Mouse (Mus musculus): ENCODE measurements around the gene Dlg4. TPM values are rescaled to one million over a fixed set of nuclear protein-coding genes. Genes with fewer than 3 reads are reported as not detected.

Gene Dlg4
- polyA plus RNA-seq, 1 experiment = 8.3 TPM

DNA sequence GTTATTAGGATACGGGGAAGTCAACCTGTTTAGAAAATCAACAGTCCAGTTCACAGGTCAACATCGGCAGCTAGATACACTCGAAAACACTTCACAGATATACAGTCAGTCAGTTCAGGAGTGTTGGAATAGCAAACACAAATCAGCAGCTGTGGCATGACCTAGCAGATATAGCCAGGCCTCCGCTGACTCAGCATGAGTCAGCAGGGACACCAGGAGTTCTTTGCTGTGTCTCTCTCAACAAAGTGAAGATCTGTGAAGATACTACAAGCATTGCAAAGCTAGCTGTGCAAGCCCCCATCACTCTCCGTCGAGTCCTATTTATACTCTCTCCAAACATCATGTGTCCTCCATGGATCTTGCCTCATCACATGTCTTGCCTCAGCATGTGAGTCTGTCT lies 58.8 kb downstream of the Dlg4 start:
- Histone ChIP-seq H3K4me1 (ENCODE audit: control insufficient read depth, insufficient read depth, low read length) (no peaks in the 10 kb centered on the region), H3K27me3 (replicated peaks; ENCODE audit: control insufficient read depth, insufficient read depth, low read length) (no peaks in the 10 kb centered on the region), H3K36me3 (ENCODE audit: control insufficient read depth, insufficient read depth, low read length) (no peaks in the 10 kb centered on the region), H3K4me3 (ENCODE audit: insufficient read depth, low read depth, low read length) (no peak overlapping the region), H3K27ac (ENCODE audit: insufficient read depth, low read depth, low read length) (no peak overlapping the region)
- 68% methylated on average over 6 of the region's 6 CpGs for WGBS
- TF ChIP-seq POLR2A (IDR thresholded peaks at IDR 0.05; ENCODE audit: low read depth, low read length) = no peak
- no peak for TF ChIP-seq CTCF (conservative IDR thresholded peaks at IDR 0.05; ENCODE audit: insufficient read depth, insufficient read length, low read depth, low read length)
- DNase-seq = no peak

DNA sequence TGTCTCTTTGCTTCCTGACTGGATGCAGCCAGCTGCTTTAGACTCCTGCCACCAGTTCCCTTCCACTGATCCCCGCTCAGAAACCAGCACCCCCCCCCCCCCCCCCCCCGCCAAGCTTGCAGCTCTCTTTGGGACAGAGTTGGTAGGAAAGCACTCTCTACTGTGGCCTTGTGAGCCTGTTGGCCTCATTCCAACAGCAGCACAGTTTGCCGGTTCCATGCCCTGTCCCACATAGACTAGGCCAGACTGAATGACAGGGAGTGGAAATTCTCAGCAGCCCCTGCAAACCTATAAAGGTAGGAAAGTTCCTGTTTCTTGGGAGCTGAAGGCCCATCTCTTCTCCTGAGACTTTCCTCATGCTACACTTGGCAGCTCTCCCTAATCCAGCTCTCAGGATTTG lies 60.7 kb downstream of the Dlg4 start:
- Histone ChIP-seq H3K4me3 (ENCODE audit: insufficient read depth, low read depth, low read length) (no peak overlapping the region), H3K27ac (ENCODE audit: insufficient read depth, low read depth, low read length) (no peak overlapping the region), H3K36me3 (ENCODE audit: control insufficient read depth, insufficient read depth, low read length) (no peaks in the 10 kb centered on the region), H3K4me1 (ENCODE audit: control insufficient read depth, insufficient read depth, low read length) (no peaks in the 10 kb centered on the region), H3K27me3 (replicated peaks; ENCODE audit: control insufficient read depth, insufficient read depth, low read length) (no peaks in the 10 kb centered on the region)
- TF ChIP-seq POLR2A (IDR thresholded peaks at IDR 0.05; ENCODE audit: low read depth, low read length) (no peak), CTCF (conservative IDR thresholded peaks at IDR 0.05; ENCODE audit: insufficient read depth, insufficient read length, low read depth, low read length) (no peak)
- no peak for DNase-seq
- 41% methylated on average over 3 of the region's 3 CpGs for WGBS

DNA sequence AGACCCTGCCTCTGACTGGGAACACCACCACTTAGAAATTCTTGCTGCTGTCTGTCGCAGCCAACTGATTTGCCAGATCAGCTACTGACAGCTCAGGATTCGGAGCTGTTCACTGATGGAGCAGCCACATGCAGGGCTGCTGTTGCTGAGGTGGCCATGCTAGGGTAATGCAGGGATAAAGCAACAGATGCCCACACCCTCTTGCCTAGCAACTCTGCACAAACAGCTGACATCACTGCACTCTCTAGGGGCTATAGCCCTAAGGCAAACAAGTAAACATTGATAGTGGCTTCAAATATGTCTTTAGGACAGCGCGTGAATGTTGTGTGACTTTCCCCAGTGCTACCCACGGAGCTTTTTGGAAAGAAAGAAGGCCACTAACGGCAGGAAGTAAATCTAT lies 62.4 kb downstream of the Dlg4 start:
- Histone ChIP-seq H3K4me1 (ENCODE audit: control insufficient read depth, insufficient read depth, low read length) (no peaks in the 10 kb centered on the region), H3K4me3 (ENCODE audit: insufficient read depth, low read depth, low read length) (no peak overlapping the region), H3K36me3 (ENCODE audit: control insufficient read depth, insufficient read depth, low read length) (no peaks in the 10 kb centered on the region), H3K27ac (ENCODE audit: insufficient read depth, low read depth, low read length) (no peak overlapping the region), H3K27me3 (replicated peaks; ENCODE audit: control insufficient read depth, insufficient read depth, low read length) (no peaks in the 10 kb centered on the region)
- WGBS = 78% methylated on average over 6 of the region's 6 CpGs
- no peak for DNase-seq
- TF ChIP-seq POLR2A (IDR thresholded peaks at IDR 0.05; ENCODE audit: low read depth, low read length) = no peak
- TF ChIP-seq CTCF (conservative IDR thresholded peaks at IDR 0.05; ENCODE audit: insufficient read depth, insufficient read length, low read depth, low read length) = no peak

DNA sequence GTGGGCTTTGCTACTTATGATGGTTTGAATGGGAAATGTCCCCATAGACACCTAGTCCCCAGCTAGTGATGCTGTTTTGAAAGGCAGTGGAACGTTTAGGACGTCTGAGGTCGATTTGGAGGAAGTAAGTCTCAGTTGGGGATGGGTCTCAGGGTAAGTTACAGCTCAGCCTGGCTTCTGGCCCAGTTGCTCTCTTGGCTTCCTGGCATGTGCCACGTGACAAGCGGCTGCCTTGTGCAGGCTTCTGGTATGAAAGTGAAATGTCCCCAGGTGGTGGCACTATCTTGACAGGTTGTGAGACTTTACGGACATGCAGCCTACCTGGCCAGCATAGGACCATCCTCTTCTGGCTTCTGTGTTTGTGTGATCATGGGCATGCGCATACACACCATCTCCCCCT lies 63.2 kb downstream of the Dlg4 start:
- no peaks in the 10 kb centered on the region for H3K4me1 ChIP-seq (ENCODE audit: control insufficient read depth, insufficient read depth, low read length)
- DNase-seq = peak; percentile 61
- H3K27ac ChIP-seq (ENCODE audit: insufficient read depth, low read depth, low read length) = no peak overlapping the region
- TF ChIP-seq CTCF (conservative IDR thresholded peaks at IDR 0.05; ENCODE audit: insufficient read depth, insufficient read length, low read depth, low read length) = peak; percentile 39
- no peak for TF ChIP-seq POLR2A (IDR thresholded peaks at IDR 0.05; ENCODE audit: low read depth, low read length)
- H3K27me3 ChIP-seq (replicated peaks; ENCODE audit: control insufficient read depth, insufficient read depth, low read length) = no peaks in the 10 kb centered on the region
- H3K36me3 ChIP-seq (ENCODE audit: control insufficient read depth, insufficient read depth, low read length) = no peaks in the 10 kb centered on the region
- 45% methylated on average over 7 of the region's 7 CpGs for WGBS
- H3K4me3 ChIP-seq (ENCODE audit: insufficient read depth, low read depth, low read length) = no peak overlapping the region

DNA sequence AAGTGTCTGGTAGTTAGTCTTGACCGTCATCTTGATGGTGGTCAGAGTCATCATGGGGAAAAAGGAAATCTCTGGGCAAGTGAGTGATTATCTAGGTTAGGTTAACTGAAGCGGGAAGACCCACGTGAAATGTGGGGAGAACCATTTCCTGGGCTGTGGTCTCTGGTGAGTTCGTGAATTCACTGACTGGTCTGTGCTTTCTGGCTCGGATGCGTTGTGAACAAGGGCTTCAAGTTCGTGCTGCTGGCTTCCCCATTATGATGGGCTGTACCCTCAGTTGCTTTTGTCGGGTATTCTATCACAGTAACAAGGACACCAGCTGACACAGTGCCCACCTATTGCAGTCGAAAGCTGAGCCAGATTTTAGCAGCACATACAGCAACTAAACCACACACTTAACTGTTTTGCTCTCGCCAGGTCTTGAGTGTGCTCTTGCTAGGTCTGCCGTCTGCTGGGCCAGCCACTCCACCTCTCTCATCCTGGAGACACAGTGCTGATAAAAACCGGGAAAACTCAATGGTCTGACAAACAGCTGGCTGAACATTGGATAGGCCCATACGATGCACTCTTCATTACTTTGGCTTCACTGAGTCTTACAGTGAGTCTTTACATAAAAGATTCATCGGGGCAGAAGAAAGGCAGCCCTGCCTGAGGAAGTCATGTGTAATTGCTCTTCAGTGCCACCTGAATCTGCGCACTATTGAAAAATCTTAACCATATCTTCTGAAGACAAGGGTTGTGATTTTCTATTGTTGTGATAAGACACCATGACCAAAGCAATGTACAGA lies 64.3 kb downstream of the Dlg4 start:
- 84% methylated on average over 15 of the region's 15 CpGs for WGBS
- TF ChIP-seq POLR2A (IDR thresholded peaks at IDR 0.05; ENCODE audit: low read depth, low read length) = no peak
- no peak for TF ChIP-seq CTCF (conservative IDR thresholded peaks at IDR 0.05; ENCODE audit: insufficient read depth, insufficient read length, low read depth, low read length)
- Histone ChIP-seq H3K4me3 (ENCODE audit: insufficient read depth, low read depth, low read length) (no peak overlapping the region), H3K27me3 (replicated peaks; ENCODE audit: control insufficient read depth, insufficient read depth, low read length) (no peaks in the 10 kb centered on the region), H3K36me3 (ENCODE audit: control insufficient read depth, insufficient read depth, low read length) (no peaks in the 10 kb centered on the region), H3K4me1 (ENCODE audit: control insufficient read depth, insufficient read depth, low read length) (no peaks in the 10 kb centered on the region), H3K27ac (ENCODE audit: insufficient read depth, low read depth, low read length) (no peak overlapping the region)
- DNase-seq = no peak

DNA sequence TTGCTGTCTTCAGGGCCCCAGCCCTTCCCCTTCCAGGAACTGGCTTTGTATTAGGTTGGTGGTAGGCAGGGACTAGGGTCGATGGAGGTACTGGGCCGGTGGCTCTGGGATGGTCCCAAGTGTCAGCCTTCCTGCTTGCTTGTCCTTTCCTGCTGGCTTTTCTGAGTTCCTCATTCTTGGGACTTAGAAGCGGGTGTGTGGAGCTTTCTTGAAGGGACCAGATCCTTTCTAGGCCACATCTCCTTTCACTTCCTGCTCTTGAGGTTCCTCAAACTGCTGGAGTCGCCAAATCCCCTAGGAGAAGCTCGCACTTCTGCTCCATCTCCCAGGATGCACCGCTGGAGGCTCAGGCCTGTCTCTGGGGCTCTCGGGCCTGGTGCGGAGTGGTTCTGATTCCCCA lies 67.8 kb downstream of the Dlg4 start:
- Histone ChIP-seq H3K4me1 (ENCODE audit: control insufficient read depth, insufficient read depth, low read length) (no peaks in the 10 kb centered on the region), H3K36me3 (ENCODE audit: control insufficient read depth, insufficient read depth, low read length) (no peaks in the 10 kb centered on the region), H3K4me3 (ENCODE audit: insufficient read depth, low read depth, low read length) (no peak overlapping the region), H3K27ac (ENCODE audit: insufficient read depth, low read depth, low read length) (no peak overlapping the region), H3K27me3 (replicated peaks; ENCODE audit: control insufficient read depth, insufficient read depth, low read length) (no peaks in the 10 kb centered on the region)
- TF ChIP-seq CTCF (conservative IDR thresholded peaks at IDR 0.05; ENCODE audit: insufficient read depth, insufficient read length, low read depth, low read length) = no peak
- no peak for TF ChIP-seq POLR2A (IDR thresholded peaks at IDR 0.05; ENCODE audit: low read depth, low read length)
- no peak for DNase-seq
- WGBS = 83% methylated on average over 8 of the region's 8 CpGs

DNA sequence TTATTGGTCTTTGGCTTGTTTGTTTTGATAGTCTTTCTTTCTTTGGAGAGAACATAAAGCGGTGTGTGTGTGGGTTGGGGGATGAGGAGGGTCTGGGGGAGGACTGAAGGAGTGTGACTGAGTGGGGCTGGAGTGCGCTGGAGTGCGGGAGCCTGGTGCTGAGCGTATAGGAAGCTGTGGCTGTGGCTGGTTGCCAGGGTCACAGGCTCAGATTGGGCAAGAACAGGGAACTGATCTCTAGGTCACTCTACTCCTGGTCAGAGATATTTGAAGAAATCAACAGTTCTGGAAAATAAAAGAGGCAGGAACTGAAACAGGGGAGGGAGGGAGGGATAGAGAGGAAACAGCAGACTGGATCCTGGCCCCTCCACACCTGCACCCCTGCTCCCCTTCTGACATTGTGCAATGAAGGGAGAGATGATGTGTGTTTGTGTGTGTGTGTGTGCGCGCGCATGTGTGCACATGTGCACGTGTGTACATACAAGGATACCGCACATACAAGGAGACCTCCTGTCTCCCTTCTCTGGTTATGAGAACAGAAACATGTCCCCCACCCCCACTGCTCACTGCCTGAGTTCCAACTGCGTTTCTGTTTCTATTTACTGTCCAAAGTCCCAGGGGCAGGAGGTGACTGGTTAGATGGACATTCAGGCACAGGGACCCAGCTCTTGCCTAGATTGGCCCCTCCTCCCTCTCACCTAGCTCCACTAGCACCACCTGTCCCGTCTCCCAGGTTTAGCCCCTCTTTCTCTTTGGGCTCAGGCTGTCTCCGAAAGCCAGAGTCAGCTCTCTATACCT lies 75.4 kb downstream of the Dlg4 start, which contains the start of gene Asgr2:
Gene Asgr2 (plus strand): TSS at position 659 of the 798 bp plus-strand sequence.
- TF ChIP-seq POLR2A (IDR thresholded peaks at IDR 0.05; ENCODE audit: low read depth, low read length) (no peak), CTCF (conservative IDR thresholded peaks at IDR 0.05; ENCODE audit: insufficient read depth, insufficient read length, low read depth, low read length) (no peak)
- no peaks in the 10 kb centered on the region for H3K36me3 ChIP-seq (ENCODE audit: control insufficient read depth, insufficient read depth, low read length)
- 58% methylated on average over 12 of the region's 12 CpGs for WGBS
- H3K27me3 ChIP-seq (replicated peaks; ENCODE audit: control insufficient read depth, insufficient read depth, low read length) = no peaks in the 10 kb centered on the region
- H3K4me1 ChIP-seq (ENCODE audit: control insufficient read depth, insufficient read depth, low read length) = no peaks in the 10 kb centered on the region; the same call in 1 of the 2 replicates
- no peak within 1 kb of the TSS for H3K4me3 ChIP-seq (ENCODE audit: insufficient read depth, low read depth, low read length)
- H3K27ac ChIP-seq (ENCODE audit: insufficient read depth, low read depth, low read length) = no peak within 1 kb of the TSS
- DNase-seq = peak; percentile 42

Other genes starting within 250 kb of the Dlg4 start
- 11.9 and 14.3 TPM in 2 replicates for gene Chrnb1, start 221.0 kb upstream of the Dlg4 start, polyA plus RNA-seq (2012; rRNA removed)
- 2.6 and 3.3 TPM in 2 replicates for gene Fgf11, start 215.1 kb upstream of the Dlg4 start, polyA plus RNA-seq (2012; rRNA removed)
- 19.2 and 22.4 TPM in 2 replicates for gene Tmem102, start 211.3 kb upstream of the Dlg4 start, polyA plus RNA-seq (2012; rRNA removed)
- 0.02 and 0.04 TPM in 2 replicates for gene Gm39566, start 201.6 kb upstream of the Dlg4 start, polyA plus RNA-seq (2012; rRNA removed)
- 0.20 and 0.26 TPM in 2 replicates for gene Spem2, start 198.5 kb upstream of the Dlg4 start, polyA plus RNA-seq (2012; rRNA removed)
- 0.28 and 0.38 TPM in 2 replicates for gene Spem1, start 194.8 kb upstream of the Dlg4 start, polyA plus RNA-seq (2012; rRNA removed)
- gene Nlgn2, start 179.2 kb upstream of the Dlg4 start, polyA plus RNA-seq (2012; rRNA removed) = 6.4 and 7.8 TPM in 2 replicates
- gene Tmem256, start 178.4 kb upstream of the Dlg4 start, polyA plus RNA-seq (2012; rRNA removed) = 513 and 551 TPM in 2 replicates
- gene Plscr3, start 170.6 kb upstream of the Dlg4 start, polyA plus RNA-seq (2012; rRNA removed) = 57.1 and 63.9 TPM in 2 replicates
- gene Tnk1, start 158.2 kb upstream of the Dlg4 start, polyA plus RNA-seq (2012; rRNA removed) = 7.9 and 9.3 TPM in 2 replicates
- not detected in 2 replicates for gene Tmem95, start 138.9 kb upstream of the Dlg4 start, polyA plus RNA-seq (2012; rRNA removed)
- 4.8 TPM in 2 replicates for gene Kctd11, start 135.5 kb upstream of the Dlg4 start, polyA plus RNA-seq (2012; rRNA removed)
- gene Acap1, start 121.4 kb upstream of the Dlg4 start, polyA plus RNA-seq (2012; rRNA removed) = 1.7 and 6.1 TPM in 2 replicates
- gene 2810408A11Rik, start 116.0 kb upstream of the Dlg4 start, polyA plus RNA-seq (2012; rRNA removed) = 0.94 and 0.99 TPM in 2 replicates
- 72.0 and 80.1 TPM in 2 replicates for gene Neurl4, start 115.9 kb upstream of the Dlg4 start, polyA plus RNA-seq (2012; rRNA removed)
- gene Gps2, start 103.1 kb upstream of the Dlg4 start, polyA plus RNA-seq (2012; rRNA removed) = 72.9 and 75.5 TPM in 2 replicates
- gene Eif5a, start 95.0 kb upstream of the Dlg4 start, polyA plus RNA-seq (2012; rRNA removed) = 465 and 575 TPM in 2 replicates
- gene Ybx2, start 81.1 kb upstream of the Dlg4 start, polyA plus RNA-seq (2012; rRNA removed) = 60.5 and 71.7 TPM in 2 replicates
- gene Slc2a4, start 68.8 kb upstream of the Dlg4 start, polyA plus RNA-seq (2012; rRNA removed) = 74.2 and 78.6 TPM in 2 replicates
- 39.2 and 40.0 TPM in 2 replicates for gene Cldn7, start 52.2 kb upstream of the Dlg4 start, polyA plus RNA-seq (2012; rRNA removed)
- gene Ctdnep1, start 35.8 kb upstream of the Dlg4 start, polyA plus RNA-seq (2012; rRNA removed) = 84.4 and 104 TPM in 2 replicates
- 66.3 and 68.4 TPM in 2 replicates for gene Elp5, start 34.4 kb upstream of the Dlg4 start, polyA plus RNA-seq (2012; rRNA removed)
- gene Gabarap, start 25.8 kb upstream of the Dlg4 start, polyA plus RNA-seq (2012; rRNA removed) = 746 and 1,018 TPM in 2 replicates
- 16.0 and 21.4 TPM in 2 replicates for gene Phf23, start 21.2 kb upstream of the Dlg4 start, polyA plus RNA-seq (2012; rRNA removed)
- gene Dvl2, start 16.3 kb upstream of the Dlg4 start, polyA plus RNA-seq (2012; rRNA removed) = 8.5 and 9.6 TPM in 2 replicates
- gene Acadvl, start 1.5 kb upstream of the Dlg4 start, polyA plus RNA-seq (2012; rRNA removed) = 249 and 308 TPM in 2 replicates
- 0.25 and 0.41 TPM in 2 replicates for gene Asgr1, start 37.1 kb downstream of the Dlg4 start, polyA plus RNA-seq (2012; rRNA removed)
- gene Asgr2, start 75.7 kb downstream of the Dlg4 start, polyA plus RNA-seq (2012; rRNA removed) = 0.27 and 0.41 TPM in 2 replicates
- 5.0 and 6.2 TPM in 2 replicates for gene Mgl2, start 113.4 kb downstream of the Dlg4 start, polyA plus RNA-seq (2012; rRNA removed)
- gene Clec10a, start 139.3 kb downstream of the Dlg4 start, polyA plus RNA-seq (2012; rRNA removed) = 3.1 and 4.0 TPM in 2 replicates
- gene Slc16a11, start 195.8 kb downstream of the Dlg4 start, polyA plus RNA-seq (2012; rRNA removed) = 36.4 and 56.5 TPM in 2 replicates
- 44.0 and 48.8 TPM in 2 replicates for gene Slc16a13, start 204.1 kb downstream of the Dlg4 start, polyA plus RNA-seq (2012; rRNA removed)
- gene Bcl6b, start 212.9 kb downstream of the Dlg4 start, polyA plus RNA-seq (2012; rRNA removed) = 7.9 and 8.8 TPM in 2 replicates
- 73.6 and 78.9 TPM in 2 replicates for gene 0610010K14Rik, start 221.0 kb downstream of the Dlg4 start, polyA plus RNA-seq (2012; rRNA removed)
- 13.9 and 15.8 TPM in 2 replicates for gene Gm21988, start 222.9 kb downstream of the Dlg4 start, polyA plus RNA-seq (2012; rRNA removed)
- gene Rnasek, start 222.9 kb downstream of the Dlg4 start, polyA plus RNA-seq (2012; rRNA removed) = 457 and 485 TPM in 2 replicates
- 5.8 and 6.0 TPM in 2 replicates for gene Alox12, start 238.4 kb downstream of the Dlg4 start, polyA plus RNA-seq (2012; rRNA removed)